Mouse (Mus musculus) forebrain, embryonic 14.5 days (tissue): ENCODE measurements around the gene Tubb2b. TPM values are rescaled to one million over a fixed set of nuclear protein-coding genes. Genes with fewer than 3 reads are reported as not detected.

Source experiments
- ATAC-seq: fragments of 200-750 bp; cut with Nextera tagmentation; 2 replicates; pipeline ENCODE4 v1.8.0; 2017; ENCODE audit warnings: mild to moderate bottlenecking, moderate library complexity
- DNase-seq: peaks from one replicate; pipeline ENCODE4 v3.0.0-alpha.2; 2015; ENCODE audit warnings: low spot score
- H3K27ac ChIP-seq: fragments of 300-500 bp; sonication (generic); 2 replicates; pipeline ENCODE4 v1.5.1; 2014; ENCODE audit warnings: low read depth, mild to moderate bottlenecking, control low read depth, low read length, moderate library complexity
- H3K27me3 ChIP-seq: fragments of 300-500 bp; sonication (generic); replicated peaks from 2 replicates; pipeline ENCODE4 v1.6.1; 2014; ENCODE audit warnings: low read length, control low read depth, mixed read lengths; ENCODE audit not compliant: control insufficient read depth, insufficient read depth
- H3K36me3 ChIP-seq: fragments of 300-500 bp; sonication (generic); 2 replicates; pipeline ENCODE4 v1.6.1; 2014; ENCODE audit warnings: low read length, control low read depth; ENCODE audit not compliant: control insufficient read depth, insufficient read depth
- H3K4me1 ChIP-seq: fragments of 300-500 bp; sonication (generic); 2 replicates; pipeline ENCODE4 v1.6.1; 2014; ENCODE audit warnings: antibody characterized with exemption, low read length, control low read depth; ENCODE audit not compliant: control insufficient read depth, insufficient read depth
- H3K4me2 ChIP-seq: fragments of 300-500 bp; sonication (generic); 2 replicates; pipeline ENCODE4 v1.6.1; 2014; ENCODE audit warnings: mild to moderate bottlenecking, control low read depth, low read length
- H3K4me3 ChIP-seq: fragments of 300-500 bp; sonication (generic); 2 replicates; pipeline ENCODE4 v1.5.1; 2014; ENCODE audit warnings: low read depth, low read length, control low read depth
- H3K9ac ChIP-seq: fragments of 300-500 bp; sonication (generic); 2 replicates; pipeline ENCODE4 v1.6.1; 2014; ENCODE audit warnings: mild to moderate bottlenecking, low read length, control low read depth, moderate library complexity
- H3K9me3 ChIP-seq: fragments of 300-500 bp; sonication (generic); replicated peaks from 2 replicates; pipeline ENCODE4 v1.6.1; 2016; ENCODE audit warnings: low read length, control low read depth, mixed read lengths; ENCODE audit not compliant: control insufficient read depth
- WGBS: fragments of 180-500 bp; shearing (Covaris S2); extraction: QIAGEN DNeasy Blood & Tissue Kit; methylation state at CpG from one replicate; pipeline ENCODE4 v1.1.7; 2014; 5-methylcytosine and 5-hydroxymethylcytosine counted together
- polyA plus RNA-seq: library from polyadenylated mRNA; unstranded; fragments of >200 nt; fragmentation: Nextera tagmentation; extraction: Ambion mirVana; gene quantifications from 2 replicates; pipeline ENCODE4 v1.2.1, GENCODE M21; 2014

Tubb2b gene
- polyA plus RNA-seq, 1 experiment from 2014 or later: 797 TPM

GRCm38 (mm10) chr13:34114654-34115053 lies 15.6 kb downstream of the Tubb2b start:
- Histone ChIP-seq H3K9me3 (no peaks in the 10 kb centered on the region), H3K36me3 (no peaks in the 10 kb centered on the region), H3K4me1 (no peaks in the 10 kb centered on the region), H3K4me3 (no peak overlapping the region), H3K4me2 (no peak overlapping the region), H3K9ac (no peak overlapping the region), H3K27ac (no peak overlapping the region), H3K27me3 (no peaks in the 10 kb centered on the region)
- DNase-seq: no peak
- 90% methylated on average over 4 of the region's 4 CpGs for WGBS
- ATAC-seq: no peak

- H3K4me2 ChIP-seq: no peak overlapping the region
- H3K4me1 ChIP-seq: no peaks in the 10 kb centered on the region
- no peaks in the 10 kb centered on the region for H3K27me3 ChIP-seq
- H3K36me3 ChIP-seq: no peaks in the 10 kb centered on the region
- 89% methylated on average over 3 of the region's 3 CpGs for WGBS
- H3K9ac ChIP-seq: no peak overlapping the region
- ATAC-seq (no peak), DNase-seq (no peak)
- no peak overlapping the region for H3K27ac ChIP-seq
- H3K9me3 ChIP-seq: no peaks in the 10 kb centered on the region
- no peak overlapping the region for H3K4me3 ChIP-seq
These were observed 17.2 kb downstream of the Tubb2b start for GRCm38 (mm10) chr13:34113086-34113485.

DNA sequence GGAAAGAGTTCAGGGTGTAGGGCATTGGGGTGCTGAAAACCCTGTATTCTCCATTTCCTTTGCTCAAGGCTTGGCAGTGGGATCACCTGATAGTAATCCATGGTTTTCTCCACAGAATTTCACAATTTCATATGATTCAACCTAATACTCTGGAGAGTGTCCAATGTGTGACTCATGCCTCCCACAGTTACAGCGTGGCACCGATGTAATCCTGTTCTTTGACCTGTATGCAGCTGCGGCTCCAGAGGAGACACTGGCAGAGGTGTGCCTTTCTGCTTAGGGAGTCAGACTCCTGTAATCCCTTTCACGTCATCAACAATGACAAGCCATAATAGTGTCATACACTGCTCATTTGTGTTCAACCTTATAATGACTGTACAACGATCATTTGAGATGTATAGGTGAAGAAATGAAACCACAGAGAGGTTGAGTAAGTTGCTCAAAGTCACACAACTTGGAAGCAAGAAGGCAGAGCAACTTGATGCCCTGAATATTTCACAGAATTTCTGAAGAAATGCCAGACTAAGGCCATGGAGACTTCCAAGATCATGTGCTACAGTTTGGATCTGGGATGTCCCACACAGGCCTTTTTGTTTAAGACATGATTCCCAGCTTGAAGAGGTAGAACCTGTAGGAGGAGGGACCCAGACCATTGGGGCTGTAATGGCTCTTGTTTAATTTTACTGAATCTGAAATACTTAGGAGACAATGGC lies 17.7 kb downstream of the Tubb2b start:
- ATAC-seq (no peak), DNase-seq (no peak)
- H3K4me3 ChIP-seq: no peak overlapping the region
- H3K4me2 ChIP-seq: no peak overlapping the region
- H3K4me1 ChIP-seq: no peaks in the 10 kb centered on the region
- WGBS: 84% methylated on average over 5 of the region's 5 CpGs
- H3K27me3 ChIP-seq: no peaks in the 10 kb centered on the region
- H3K9me3 ChIP-seq: no peaks in the 10 kb centered on the region
- no peaks in the 10 kb centered on the region for H3K36me3 ChIP-seq
- H3K27ac ChIP-seq: no peak overlapping the region
- no peak overlapping the region for H3K9ac ChIP-seq

DNA sequence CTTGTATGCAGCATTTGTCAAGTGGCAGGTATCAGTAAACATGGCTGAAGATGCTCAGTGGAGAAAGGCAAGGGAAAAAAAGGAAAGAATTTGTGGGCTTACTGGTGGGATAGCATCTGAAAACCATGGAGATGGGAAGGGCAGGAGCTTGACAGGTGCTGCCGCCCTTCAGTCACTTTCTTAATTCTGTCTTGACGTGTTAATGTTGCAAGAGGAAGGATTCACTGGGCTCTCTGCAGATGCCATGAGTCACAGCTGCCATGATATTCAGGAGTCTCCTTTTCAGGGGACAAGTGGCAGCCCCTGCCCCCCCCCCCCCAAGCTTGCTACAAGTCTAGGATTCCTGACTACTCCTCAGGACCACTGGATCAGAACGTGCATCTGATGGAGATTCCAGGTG lies 18.4 kb downstream of the Tubb2b start:
- Histone ChIP-seq H3K4me2 (no peak overlapping the region), H3K9me3 (no peaks in the 10 kb centered on the region), H3K27ac (no peak overlapping the region), H3K36me3 (no peaks in the 10 kb centered on the region), H3K9ac (no peak overlapping the region), H3K4me3 (no peak overlapping the region), H3K27me3 (no peaks in the 10 kb centered on the region), H3K4me1 (no peaks in the 10 kb centered on the region)
- 89% methylated on average over 3 of the region's 3 CpGs for WGBS
- DNase-seq (no peak), ATAC-seq (no peak)

DNA sequence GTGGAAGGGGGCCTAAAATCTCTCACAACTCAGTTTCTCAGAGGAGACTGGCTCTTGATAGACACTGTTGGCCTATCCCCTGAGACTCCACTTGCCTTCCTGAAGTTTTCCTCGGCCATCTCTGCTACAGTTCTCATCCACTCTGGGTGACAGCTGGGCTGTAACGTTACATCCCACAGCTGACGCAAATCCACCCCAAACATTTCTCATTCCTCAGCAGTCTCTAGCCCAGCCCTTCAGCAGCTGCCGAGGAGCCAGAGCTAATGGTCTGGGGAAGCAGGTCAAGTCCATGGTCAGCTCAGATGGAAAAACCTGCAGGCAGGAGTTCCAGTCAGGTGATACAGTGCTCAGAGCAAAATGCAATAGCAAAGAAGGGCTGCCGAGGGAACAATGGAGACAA lies 19.2 kb downstream of the Tubb2b start:
- Histone ChIP-seq H3K27me3 (no peaks in the 10 kb centered on the region), H3K4me3 (no peak overlapping the region), H3K4me1 (no peaks in the 10 kb centered on the region), H3K9ac (no peak overlapping the region), H3K27ac (no peak overlapping the region), H3K9me3 (no peaks in the 10 kb centered on the region), H3K4me2 (no peak overlapping the region), H3K36me3 (no peaks in the 10 kb centered on the region)
- DNase-seq (no peak), ATAC-seq (no peak)
- WGBS: 74% methylated on average over 5 of the region's 5 CpGs

GRCm38 (mm10) chr13:34109677-34110058 lies 20.6 kb downstream of the Tubb2b start:
- Histone ChIP-seq H3K9me3 (no peaks in the 10 kb centered on the region), H3K4me1 (no peaks in the 10 kb centered on the region), H3K9ac (no peak overlapping the region), H3K27me3 (no peaks in the 10 kb centered on the region), H3K4me2 (no peak overlapping the region), H3K4me3 (no peak overlapping the region), H3K27ac (no peak overlapping the region), H3K36me3 (no peaks in the 10 kb centered on the region)
- no peak for ATAC-seq
- no peak for DNase-seq
- 17% methylated on average over 4 of the region's 4 CpGs for WGBS

DNA sequence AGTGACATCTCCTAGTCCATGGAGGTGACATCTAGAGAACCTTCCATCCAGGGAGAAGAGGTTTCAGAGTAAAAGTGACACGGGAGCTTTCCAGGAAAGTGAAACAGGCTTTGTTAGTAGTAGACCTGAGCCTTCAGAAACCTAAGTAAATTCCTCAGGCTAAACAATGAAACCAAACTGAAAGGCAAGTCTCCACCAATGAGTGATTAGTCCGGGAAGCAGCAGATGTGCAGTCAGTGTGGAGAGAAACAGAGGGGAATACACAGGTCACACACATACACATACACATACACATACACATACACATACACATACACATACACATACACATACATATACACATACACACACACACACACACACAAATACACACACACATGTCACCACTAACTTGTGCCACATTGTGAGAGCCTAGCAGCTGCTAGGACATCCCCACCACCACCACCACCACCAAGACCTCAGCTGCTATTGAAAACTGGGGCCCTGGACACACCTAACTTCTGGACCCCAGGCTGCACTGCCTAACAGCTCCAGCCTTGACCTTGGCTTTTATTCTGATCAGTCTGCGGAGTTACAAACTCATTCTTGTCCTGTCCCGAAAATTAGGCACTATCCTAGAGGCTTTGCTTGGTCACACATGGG lies 21.1 kb downstream of the Tubb2b start:
- H3K4me3 ChIP-seq: no peak overlapping the region
- no peaks in the 10 kb centered on the region for H3K4me1 ChIP-seq
- no peak overlapping the region for H3K9ac ChIP-seq
- H3K27me3 ChIP-seq: no peaks in the 10 kb centered on the region
- ATAC-seq (no peak), DNase-seq (no peak)
- H3K4me2 ChIP-seq: no peak overlapping the region
- no peaks in the 10 kb centered on the region for H3K36me3 ChIP-seq
- WGBS: 62% methylated on average over 4 of the region's 4 CpGs
- H3K9me3 ChIP-seq: no peaks in the 10 kb centered on the region
- H3K27ac ChIP-seq: no peak overlapping the region

DNA sequence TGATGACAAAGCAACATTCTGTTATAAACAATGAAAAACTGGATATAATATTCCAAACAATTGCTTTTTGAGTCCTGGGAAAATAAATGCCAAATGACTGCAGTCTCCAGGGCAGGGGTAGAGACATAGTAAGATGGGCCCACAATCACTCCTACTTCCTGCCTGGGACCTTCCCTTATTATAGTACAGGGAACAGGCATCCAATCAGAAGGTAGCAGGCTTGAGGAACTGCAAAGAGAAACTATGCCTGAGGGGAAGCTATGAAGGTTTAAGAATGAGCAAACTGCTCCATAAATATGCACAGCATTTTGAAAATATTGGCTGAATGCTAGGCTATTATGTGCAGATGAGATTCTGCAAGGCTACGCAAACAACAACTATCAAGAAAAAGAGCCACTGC lies 23.3 kb downstream of the Tubb2b start:
- Histone ChIP-seq H3K4me1 (no peaks in the 10 kb centered on the region), H3K9me3 (no peaks in the 10 kb centered on the region), H3K4me2 (no peak overlapping the region), H3K27ac (no peak overlapping the region), H3K4me3 (no peak overlapping the region), H3K9ac (no peak overlapping the region), H3K27me3 (no peaks in the 10 kb centered on the region), H3K36me3 (no peaks in the 10 kb centered on the region)
- 100% methylated on average over 1 of the region's 1 CpGs for WGBS
- DNase-seq (no peak), ATAC-seq (no peak)

- Histone ChIP-seq H3K36me3 (no peaks in the 10 kb centered on the region), H3K4me3 (no peak overlapping the region), H3K27me3 (no peaks in the 10 kb centered on the region), H3K27ac (no peak overlapping the region), H3K9ac (no peak overlapping the region), H3K9me3 (no peaks in the 10 kb centered on the region), H3K4me2 (no peak overlapping the region), H3K4me1 (no peaks in the 10 kb centered on the region)
- no peak for ATAC-seq
- DNase-seq: peak; percentile 0
- WGBS: 89% methylated on average over 2 of the region's 2 CpGs
These were observed 24.0 kb downstream of the Tubb2b start for GRCm38 (mm10) chr13:34106256-34106655.
